Mouse (Mus musculus): Measurements from ENCODE around the gene Klk7. TPM values are rescaled to one million over a fixed set of nuclear protein-coding genes. Genes with fewer than 3 reads are reported as not detected.

The Klk7 gene
- polyA plus RNA-seq, 1 experiment from 2014 or later = not detected

- Histone ChIP-seq H3K36me3 (no peaks in the 10 kb centered on the region), H3K9ac (no peak overlapping the region), H3K4me3 (peak overlapping the region; percentile 54), H3K4me1 (no peaks in the 10 kb centered on the region), H3K27ac (no peak overlapping the region), H3K9me3 (no peaks in the 10 kb centered on the region), H3K27me3 (peaks cover 30% of the 10 kb centered on the region), H3K4me2 (replicated peaks) (peak overlapping the region; percentile 78)
- 41% methylated on average over 13 of the region's 13 CpGs for WGBS
- peak; percentile 22; the same call in 1 of the 2 replicates for ATAC-seq (ENCODE audit: insufficient number of reproducible peaks, insufficient read depth, low FRiP score, low TSS enrichment)
Observed at GRCm38 (mm10) chr7:43797844-43798462, 13.1 kb upstream of the Klk7 start.

- WGBS = 62% methylated on average over 7 of the region's 7 CpGs
- no peaks in the 10 kb centered on the region for H3K4me1 ChIP-seq
- no peaks in the 10 kb centered on the region for H3K36me3 ChIP-seq
- H3K9me3 ChIP-seq = no peaks in the 10 kb centered on the region
- H3K9ac ChIP-seq = no peak overlapping the region
- H3K27ac ChIP-seq = no peak overlapping the region
- H3K4me2 ChIP-seq (replicated peaks) = no peak overlapping the region
- no peak for ATAC-seq (ENCODE audit: insufficient number of reproducible peaks, insufficient read depth, low FRiP score, low TSS enrichment)
- H3K27me3 ChIP-seq = peaks cover 30% of the 10 kb centered on the region
- H3K4me3 ChIP-seq = no peak overlapping the region
Observed at GRCm38 (mm10) chr7:43799876-43800275, 11.2 kb upstream of the Klk7 start.

- Histone ChIP-seq H3K27me3 (no peaks in the 10 kb centered on the region), H3K36me3 (no peaks in the 10 kb centered on the region), H3K27ac (no peak overlapping the region), H3K4me2 (replicated peaks) (no peak overlapping the region), H3K4me1 (no peaks in the 10 kb centered on the region), H3K9ac (no peak overlapping the region), H3K4me3 (no peak overlapping the region), H3K9me3 (no peaks in the 10 kb centered on the region)
- ATAC-seq (ENCODE audit: insufficient number of reproducible peaks, insufficient read depth, low FRiP score, low TSS enrichment) = no peak
- WGBS = 82% methylated on average over 7 of the region's 7 CpGs
Observed at GRCm38 (mm10) chr7:43815211-43815610, 4.1 kb downstream of the Klk7 start.

- H3K4me2 ChIP-seq (replicated peaks) = no peak overlapping the region
- no peak overlapping the region for H3K4me3 ChIP-seq
- H3K9ac ChIP-seq = no peak overlapping the region
- H3K9me3 ChIP-seq = no peaks in the 10 kb centered on the region
- no peaks in the 10 kb centered on the region for H3K36me3 ChIP-seq
- H3K4me1 ChIP-seq = no peaks in the 10 kb centered on the region
- ATAC-seq (ENCODE audit: insufficient number of reproducible peaks, insufficient read depth, low FRiP score, low TSS enrichment) = no peak
- H3K27me3 ChIP-seq = no peaks in the 10 kb centered on the region
- no peak overlapping the region for H3K27ac ChIP-seq
Observed at GRCm38 (mm10) chr7:43816746-43817145, 5.7 kb downstream of the Klk7 start.

- Histone ChIP-seq H3K27me3 (no peaks in the 10 kb centered on the region), H3K4me2 (replicated peaks) (no peak overlapping the region), H3K4me3 (no peak overlapping the region), H3K27ac (no peak overlapping the region), H3K4me1 (no peaks in the 10 kb centered on the region), H3K36me3 (no peaks in the 10 kb centered on the region), H3K9me3 (no peaks in the 10 kb centered on the region), H3K9ac (no peak overlapping the region)
- ATAC-seq (ENCODE audit: insufficient number of reproducible peaks, insufficient read depth, low FRiP score, low TSS enrichment) = no peak
- WGBS = 90% methylated on average over 7 of the region's 7 CpGs
Observed at GRCm38 (mm10) chr7:43821581-43821980, 10.5 kb downstream of the Klk7 start.

- Histone ChIP-seq H3K36me3 (no peaks in the 10 kb centered on the region), H3K27me3 (no peaks in the 10 kb centered on the region), H3K4me1 (no peaks in the 10 kb centered on the region), H3K9me3 (no peaks in the 10 kb centered on the region), H3K9ac (no peak within 1 kb of the TSS), H3K27ac (no peak within 1 kb of the TSS), H3K4me2 (replicated peaks) (no peak within 1 kb of the TSS), H3K4me3 (no peak within 1 kb of the TSS)
- ATAC-seq (ENCODE audit: insufficient number of reproducible peaks, insufficient read depth, low FRiP score, low TSS enrichment) = no peak
- 55% methylated on average over 10 of the region's 10 CpGs for WGBS
Observed at GRCm38 (mm10) chr7:43824199-43824598, 13.1 kb downstream of the Klk7 start, which contains the start of gene Klk6. Klk6 (plus strand) TSS chr7:43824499.

GRCm38 (mm10) chr7:43826056-43826455, 15.0 kb downstream of the Klk7 start:
- no peak overlapping the region for H3K4me2 ChIP-seq (replicated peaks)
- H3K27me3 ChIP-seq = no peaks in the 10 kb centered on the region
- ATAC-seq (ENCODE audit: insufficient number of reproducible peaks, insufficient read depth, low FRiP score, low TSS enrichment) = no peak
- H3K27ac ChIP-seq = no peak overlapping the region
- no peak overlapping the region for H3K9ac ChIP-seq
- no peak overlapping the region for H3K4me3 ChIP-seq
- 84% methylated on average over 5 of the region's 5 CpGs for WGBS
- H3K36me3 ChIP-seq = no peaks in the 10 kb centered on the region
- no peaks in the 10 kb centered on the region for H3K9me3 ChIP-seq
- no peaks in the 10 kb centered on the region for H3K4me1 ChIP-seq

- Histone ChIP-seq H3K36me3 (no peaks in the 10 kb centered on the region), H3K9ac (no peak overlapping the region), H3K4me2 (replicated peaks) (no peak overlapping the region), H3K27ac (no peak overlapping the region), H3K27me3 (no peaks in the 10 kb centered on the region), H3K9me3 (no peaks in the 10 kb centered on the region), H3K4me1 (no peaks in the 10 kb centered on the region), H3K4me3 (no peak overlapping the region)
- WGBS = 80% methylated on average over 4 of the region's 4 CpGs
- no peak for ATAC-seq (ENCODE audit: insufficient number of reproducible peaks, insufficient read depth, low FRiP score, low TSS enrichment)
Observed at GRCm38 (mm10) chr7:43827706-43828105, 16.6 kb downstream of the Klk7 start.

GRCm38 (mm10) chr7:43829006-43829405, 17.9 kb downstream of the Klk7 start:
- Histone ChIP-seq H3K36me3 (no peaks in the 10 kb centered on the region), H3K9me3 (no peaks in the 10 kb centered on the region)
- 86% methylated on average over 8 of the region's 8 CpGs for WGBS

GRCm38 (mm10) chr7:43841701-43842100, 30.6 kb downstream of the Klk7 start, which contains the start of gene Klk5:
Klk5 (plus strand) TSS chr7:43841971.
- 75% methylated on average over 3 of the region's 3 CpGs for WGBS
- H3K9ac ChIP-seq = no peak within 1 kb of the TSS

More at GRCm38 (mm10) chr7:43829006-43829405, 17.9 kb downstream of the Klk7 start:
- no peak overlapping the region for H3K9ac ChIP-seq
- H3K4me3 ChIP-seq = no peak overlapping the region
- H3K4me1 ChIP-seq = no peaks in the 10 kb centered on the region
- no peaks in the 10 kb centered on the region for H3K27me3 ChIP-seq
- H3K27ac ChIP-seq = no peak overlapping the region
- no peak overlapping the region for H3K4me2 ChIP-seq (replicated peaks)
- no peak for ATAC-seq (ENCODE audit: insufficient number of reproducible peaks, insufficient read depth, low FRiP score, low TSS enrichment)

GRCm38 (mm10) chr7:43843801-43844200, 32.7 kb downstream of the Klk7 start:
- no peaks in the 10 kb centered on the region for H3K4me1 ChIP-seq
- no peak overlapping the region for H3K4me2 ChIP-seq (replicated peaks)
- no peaks in the 10 kb centered on the region for H3K27me3 ChIP-seq
- no peaks in the 10 kb centered on the region for H3K9me3 ChIP-seq
- H3K4me3 ChIP-seq = no peak overlapping the region
- no peaks in the 10 kb centered on the region for H3K36me3 ChIP-seq
- ATAC-seq (ENCODE audit: insufficient number of reproducible peaks, insufficient read depth, low FRiP score, low TSS enrichment) = 0 out of 2 replicates have a peak, but pooled peaks have one; percentile 47
- 84% methylated on average over 4 of the region's 4 CpGs for WGBS
- H3K9ac ChIP-seq = no peak overlapping the region
- H3K27ac ChIP-seq = no peak overlapping the region

More at GRCm38 (mm10) chr7:43841701-43842100, 30.6 kb downstream of the Klk7 start, which contains the start of gene Klk5:
- no peak within 1 kb of the TSS for H3K4me3 ChIP-seq
- H3K4me1 ChIP-seq = no peaks in the 10 kb centered on the region
- H3K27ac ChIP-seq = no peak within 1 kb of the TSS
- H3K27me3 ChIP-seq = no peaks in the 10 kb centered on the region
- no peak within 1 kb of the TSS for H3K4me2 ChIP-seq (replicated peaks)
- H3K36me3 ChIP-seq = no peaks in the 10 kb centered on the region
- no peak for ATAC-seq (ENCODE audit: insufficient number of reproducible peaks, insufficient read depth, low FRiP score, low TSS enrichment)
- no peaks in the 10 kb centered on the region for H3K9me3 ChIP-seq

GRCm38 (mm10) chr7:43851616-43852015, 40.5 kb downstream of the Klk7 start:
- no peaks in the 10 kb centered on the region; the same call in 1 of the 2 replicates for H3K9me3 ChIP-seq
- H3K27me3 ChIP-seq = no peaks in the 10 kb centered on the region
- ATAC-seq (ENCODE audit: insufficient number of reproducible peaks, insufficient read depth, low FRiP score, low TSS enrichment) = no peak
- WGBS = 92% methylated on average over 6 of the region's 6 CpGs
- H3K27ac ChIP-seq = no peak overlapping the region
- H3K9ac ChIP-seq = no peak overlapping the region
- no peak overlapping the region for H3K4me2 ChIP-seq (replicated peaks)
- no peaks in the 10 kb centered on the region for H3K36me3 ChIP-seq
- H3K4me1 ChIP-seq = no peaks in the 10 kb centered on the region
- no peak overlapping the region for H3K4me3 ChIP-seq
